Mouse (Mus musculus): Measurements from ENCODE around the gene Supt3. TPM values are rescaled to one million over a fixed set of nuclear protein-coding genes. Genes with fewer than 3 reads are reported as not detected.

Gene Supt3
- polyA plus RNA-seq, 1 experiment: 6.4 TPM

DNA sequence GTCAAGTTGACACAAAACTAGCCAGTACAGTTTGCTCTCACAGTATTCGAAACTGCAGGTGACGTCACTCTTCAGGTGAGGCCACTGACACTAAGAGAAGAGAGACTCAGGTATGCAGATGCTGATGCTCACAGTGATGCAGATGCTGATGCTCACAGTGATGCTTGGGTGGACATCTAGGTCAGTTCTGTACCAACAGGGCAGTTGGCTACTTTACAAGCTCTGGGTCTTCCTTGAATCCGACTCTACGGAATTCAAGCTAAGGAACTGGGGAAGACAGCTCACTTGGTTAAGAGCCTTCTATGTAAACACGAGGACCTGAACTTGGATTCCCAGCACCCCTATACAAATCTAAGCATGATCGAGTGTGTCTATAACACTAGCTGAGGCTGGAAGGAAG, 359.5 kb downstream of the Supt3 start:
- 72% methylated on average over 6 of the region's 6 CpGs for WGBS
- no peaks in the 10 kb centered on the region for H3K27me3 ChIP-seq (replicated peaks; ENCODE audit: control insufficient read depth, insufficient read depth, low read length)
- DNase-seq: peak; percentile 82

GRCm38 (mm10) chr17:45143043-45143442, 366.1 kb downstream of the Supt3 start:
- Histone ChIP-seq H3K27ac (ENCODE audit: insufficient read depth, low read depth, low read length) (no peak overlapping the region), H3K27me3 (replicated peaks; ENCODE audit: control insufficient read depth, insufficient read depth, low read length) (no peaks in the 10 kb centered on the region), H3K4me3 (ENCODE audit: insufficient read depth, low read depth, low read length) (no peak overlapping the region), H3K36me3 (ENCODE audit: control insufficient read depth, insufficient read depth, low read length) (no peaks in the 10 kb centered on the region), H3K4me1 (ENCODE audit: control insufficient read depth, insufficient read depth, low read length) (peaks cover 2% of the 10 kb centered on the region; the same call in 1 of the 2 replicates)
- peak; percentile 86 for DNase-seq
- WGBS: 57% methylated on average over 6 of the region's 6 CpGs
- no peak for TF ChIP-seq POLR2A (IDR thresholded peaks at IDR 0.05; ENCODE audit: low read depth, low read length)
- peak; percentile 52 for TF ChIP-seq CTCF (conservative IDR thresholded peaks at IDR 0.05; ENCODE audit: insufficient read depth, insufficient read length, low read depth, low read length)

More for the DNA sequence above, 359.5 kb downstream of the Supt3 start:
- Histone ChIP-seq H3K36me3 (ENCODE audit: control insufficient read depth, insufficient read depth, low read length) (no peaks in the 10 kb centered on the region), H3K4me3 (ENCODE audit: insufficient read depth, low read depth, low read length) (no peak overlapping the region), H3K4me1 (ENCODE audit: control insufficient read depth, insufficient read depth, low read length) (no peaks in the 10 kb centered on the region), H3K27ac (ENCODE audit: insufficient read depth, low read depth, low read length) (no peak overlapping the region)
- TF ChIP-seq CTCF (conservative IDR thresholded peaks at IDR 0.05; ENCODE audit: insufficient read depth, insufficient read length, low read depth, low read length): no peak
- TF ChIP-seq POLR2A (IDR thresholded peaks at IDR 0.05; ENCODE audit: low read depth, low read length): no peak

DNA sequence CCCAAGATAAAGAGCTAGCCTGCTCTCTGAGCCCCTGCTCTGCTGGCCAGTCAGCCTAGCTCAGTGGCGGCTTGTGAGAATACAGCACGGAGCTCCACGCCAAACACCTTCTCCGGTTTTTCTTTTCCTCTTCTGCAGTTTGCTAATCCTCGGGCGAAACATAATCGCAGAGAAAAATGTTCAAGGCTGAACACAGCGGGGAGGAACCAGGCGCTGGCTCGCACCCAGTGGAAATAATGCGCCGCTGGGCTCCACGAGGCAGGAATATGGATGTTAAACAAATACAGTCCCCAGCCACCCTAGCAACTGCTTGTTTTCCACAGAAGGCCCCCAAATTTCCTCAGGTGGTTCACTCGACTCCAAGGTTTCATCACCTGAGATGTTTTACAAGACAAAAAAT, 367.7 kb downstream of the Supt3 start:
- H3K4me1 ChIP-seq (ENCODE audit: control insufficient read depth, insufficient read depth, low read length): peaks cover 2% of the 10 kb centered on the region; the same call in 1 of the 2 replicates
- 85% methylated on average over 14 of the region's 14 CpGs for WGBS
- TF ChIP-seq CTCF (conservative IDR thresholded peaks at IDR 0.05; ENCODE audit: insufficient read depth, insufficient read length, low read depth, low read length): no peak
- TF ChIP-seq POLR2A (IDR thresholded peaks at IDR 0.05; ENCODE audit: low read depth, low read length): no peak
- H3K4me3 ChIP-seq (ENCODE audit: insufficient read depth, low read depth, low read length): no peak overlapping the region
- no peak overlapping the region for H3K27ac ChIP-seq (ENCODE audit: insufficient read depth, low read depth, low read length)
- no peaks in the 10 kb centered on the region for H3K27me3 ChIP-seq (replicated peaks; ENCODE audit: control insufficient read depth, insufficient read depth, low read length)
- H3K36me3 ChIP-seq (ENCODE audit: control insufficient read depth, insufficient read depth, low read length): no peaks in the 10 kb centered on the region
- no peak for DNase-seq

DNA sequence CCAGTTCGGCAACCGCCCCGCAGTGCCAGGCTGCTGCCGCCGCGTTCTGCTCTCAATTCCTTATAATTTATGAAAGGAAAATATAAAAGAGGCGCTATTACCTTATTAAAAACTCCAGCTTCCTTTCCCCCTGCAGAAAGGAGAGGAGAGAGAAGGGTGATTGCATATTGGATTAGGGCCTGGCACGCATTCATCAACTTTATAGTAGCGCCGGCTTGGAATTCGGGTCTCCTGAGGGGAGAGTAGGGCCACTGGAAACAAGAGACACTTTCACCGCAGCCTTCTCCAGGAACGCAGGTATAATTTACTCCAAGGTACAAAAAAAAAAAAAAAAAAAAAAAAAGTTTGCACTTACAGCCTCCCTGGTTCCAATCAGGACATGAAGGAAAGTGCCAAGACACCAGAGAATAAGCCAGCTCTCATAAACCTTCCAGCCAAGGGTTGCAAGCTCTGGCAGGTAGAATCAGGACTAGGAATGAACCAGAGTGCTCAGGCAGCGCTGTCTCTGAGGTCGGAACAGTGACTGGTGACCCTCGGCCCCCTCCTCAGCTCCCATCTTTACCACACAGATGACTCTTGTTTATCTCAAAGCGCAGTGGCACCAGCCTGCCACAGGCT, 374.5 kb downstream of the Supt3 start:
- H3K36me3 ChIP-seq (ENCODE audit: control insufficient read depth, insufficient read depth, low read length): no peaks in the 10 kb centered on the region
- H3K27ac ChIP-seq (ENCODE audit: insufficient read depth, low read depth, low read length): no peak overlapping the region
- no peak overlapping the region for H3K4me3 ChIP-seq (ENCODE audit: insufficient read depth, low read depth, low read length)
- no peak for TF ChIP-seq POLR2A (IDR thresholded peaks at IDR 0.05; ENCODE audit: low read depth, low read length)
- no peak for TF ChIP-seq CTCF (conservative IDR thresholded peaks at IDR 0.05; ENCODE audit: insufficient read depth, insufficient read length, low read depth, low read length)
- no peak for DNase-seq
- 47% methylated on average over 17 of the region's 17 CpGs for WGBS
- H3K27me3 ChIP-seq (replicated peaks; ENCODE audit: control insufficient read depth, insufficient read depth, low read length): no peaks in the 10 kb centered on the region
- no peaks in the 10 kb centered on the region for H3K4me1 ChIP-seq (ENCODE audit: control insufficient read depth, insufficient read depth, low read length)

- DNase-seq: no peak
- Histone ChIP-seq H3K36me3 (ENCODE audit: control insufficient read depth, insufficient read depth, low read length) (no peaks in the 10 kb centered on the region), H3K27me3 (replicated peaks; ENCODE audit: control insufficient read depth, insufficient read depth, low read length) (no peaks in the 10 kb centered on the region), H3K4me3 (ENCODE audit: insufficient read depth, low read depth, low read length) (no peak overlapping the region), H3K27ac (ENCODE audit: insufficient read depth, low read depth, low read length) (no peak overlapping the region), H3K4me1 (ENCODE audit: control insufficient read depth, insufficient read depth, low read length) (no peaks in the 10 kb centered on the region)
- TF ChIP-seq POLR2A (IDR thresholded peaks at IDR 0.05; ENCODE audit: low read depth, low read length): no peak
- no peak for TF ChIP-seq CTCF (conservative IDR thresholded peaks at IDR 0.05; ENCODE audit: insufficient read depth, insufficient read length, low read depth, low read length)
- 54% methylated on average over 6 of the region's 6 CpGs for WGBS
Measured at GRCm38 (mm10) chr17:45153721-45154120, 376.8 kb downstream of the Supt3 start.

DNA sequence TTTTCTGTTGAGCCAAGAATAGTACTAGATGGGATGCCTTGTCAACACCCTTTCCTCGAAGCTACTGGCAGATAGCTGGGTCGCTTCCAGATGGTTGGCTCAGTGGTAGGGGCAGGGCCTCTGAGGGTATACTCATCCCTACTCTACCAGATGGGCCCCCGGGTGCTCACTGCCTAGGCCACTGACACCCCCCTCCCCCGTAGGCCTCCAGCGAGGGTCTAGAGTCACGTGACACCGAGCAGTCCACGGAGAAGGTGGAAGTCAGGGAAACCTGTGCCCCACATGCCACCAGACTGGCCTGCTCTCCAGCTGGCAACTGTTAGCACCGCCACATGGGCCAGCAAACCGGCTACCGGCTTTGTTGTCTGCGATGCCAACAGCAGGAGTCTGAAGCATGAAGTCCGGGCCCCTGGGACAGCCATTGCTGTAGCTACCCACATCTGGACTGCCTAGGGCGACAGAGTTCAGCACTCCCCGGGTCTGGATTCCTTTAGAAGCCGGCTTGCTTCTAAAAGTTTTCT, 381.3 kb downstream of the Supt3 start:
- H3K27ac ChIP-seq (ENCODE audit: insufficient read depth, low read depth, low read length): no peak overlapping the region
- H3K4me3 ChIP-seq (ENCODE audit: insufficient read depth, low read depth, low read length): no peak overlapping the region
- DNase-seq: no peak
- WGBS: 72% methylated on average over 16 of the region's 16 CpGs
- H3K27me3 ChIP-seq (replicated peaks; ENCODE audit: control insufficient read depth, insufficient read depth, low read length): no peaks in the 10 kb centered on the region
- H3K36me3 ChIP-seq (ENCODE audit: control insufficient read depth, insufficient read depth, low read length): no peaks in the 10 kb centered on the region
- no peaks in the 10 kb centered on the region for H3K4me1 ChIP-seq (ENCODE audit: control insufficient read depth, insufficient read depth, low read length)
- TF ChIP-seq CTCF (conservative IDR thresholded peaks at IDR 0.05; ENCODE audit: insufficient read depth, insufficient read length, low read depth, low read length) (no peak), POLR2A (IDR thresholded peaks at IDR 0.05; ENCODE audit: low read depth, low read length) (no peak)

DNA sequence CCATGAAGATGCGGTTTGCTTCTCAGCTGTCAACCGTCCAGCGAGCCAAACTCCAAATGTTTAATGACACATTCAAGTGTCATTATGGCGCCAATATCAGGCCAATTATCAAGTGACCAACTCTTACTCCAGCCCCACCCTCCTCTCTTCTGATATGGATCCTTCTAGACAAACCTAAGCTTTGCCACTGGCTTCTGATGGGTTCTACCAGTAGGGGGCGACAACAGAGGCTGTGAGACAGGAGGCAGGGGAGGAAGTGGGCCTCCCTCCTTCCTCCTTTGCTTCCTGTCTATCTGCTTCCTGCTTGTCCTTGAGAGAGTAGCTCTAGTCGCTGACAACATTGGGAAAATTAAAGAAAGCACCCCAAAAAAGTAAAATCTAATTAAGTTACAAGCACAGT, 383.7 kb downstream of the Supt3 start:
- Histone ChIP-seq H3K4me3 (ENCODE audit: insufficient read depth, low read depth, low read length) (no peak overlapping the region), H3K4me1 (ENCODE audit: control insufficient read depth, insufficient read depth, low read length) (no peaks in the 10 kb centered on the region), H3K27me3 (replicated peaks; ENCODE audit: control insufficient read depth, insufficient read depth, low read length) (no peaks in the 10 kb centered on the region), H3K27ac (ENCODE audit: insufficient read depth, low read depth, low read length) (no peak overlapping the region), H3K36me3 (ENCODE audit: control insufficient read depth, insufficient read depth, low read length) (no peaks in the 10 kb centered on the region)
- 86% methylated on average over 6 of the region's 6 CpGs for WGBS
- DNase-seq: no peak
- no peak for TF ChIP-seq POLR2A (IDR thresholded peaks at IDR 0.05; ENCODE audit: low read depth, low read length)
- no peak for TF ChIP-seq CTCF (conservative IDR thresholded peaks at IDR 0.05; ENCODE audit: insufficient read depth, insufficient read length, low read depth, low read length)

Data from kidney, adult 2 months (tissue).